Mouse (Mus musculus) right cerebral cortex, postnatal 14 days (tissue): ENCODE data around the gene Mylip.

Experiments used
- DNase-seq: peaks from one replicate; pipeline ENCODE4 v3.0.0; 2022

Mylip gene

GRCm38 (mm10) chr13:45389448-45390311, at the start of gene Mylip:
Mylip (plus strand) TSS chr13:45389742.
- peak; percentile 98 for DNase-seq

- no peak for DNase-seq
These were observed 47.6 kb upstream of the Mylip start for GRCm38 (mm10) chr13:45341991-45342390.

GRCm38 (mm10) chr13:45343541-45343940, 46.0 kb upstream of the Mylip start:
- no peak for DNase-seq

- DNase-seq, result no peak
These were observed 45.6 kb upstream of the Mylip start for GRCm38 (mm10) chr13:45343966-45344365.

GRCm38 (mm10) chr13:45345471-45346159, 43.9 kb upstream of the Mylip start:
- DNase-seq, result no peak

- no peak for DNase-seq
These were observed 38.1 kb upstream of the Mylip start for GRCm38 (mm10) chr13:45351483-45351882.

GRCm38 (mm10) chr13:45354824-45355223, 34.7 kb upstream of the Mylip start:
- no peak for DNase-seq

GRCm38 (mm10) chr13:45358208-45358607, 31.3 kb upstream of the Mylip start:
- no peak for DNase-seq

GRCm38 (mm10) chr13:45358676-45359323, 30.7 kb upstream of the Mylip start:
- DNase-seq, result no peak

- no peak for DNase-seq
These were observed 23.8 kb upstream of the Mylip start for GRCm38 (mm10) chr13:45365788-45366187.

GRCm38 (mm10) chr13:45371673-45372072, 17.9 kb upstream of the Mylip start:
- no peak for DNase-seq

GRCm38 (mm10) chr13:45372456-45372855, 17.1 kb upstream of the Mylip start:
- no peak for DNase-seq

GRCm38 (mm10) chr13:45374846-45375245, 14.7 kb upstream of the Mylip start:
- DNase-seq, result no peak

GRCm38 (mm10) chr13:45382208-45382607, 7.3 kb upstream of the Mylip start:
- no peak for DNase-seq

- DNase-seq, result no peak
These were observed 4.9 kb upstream of the Mylip start for GRCm38 (mm10) chr13:45384636-45385035.

GRCm38 (mm10) chr13:45385521-45385920, 4.0 kb upstream of the Mylip start:
- DNase-seq, result no peak

GRCm38 (mm10) chr13:45386253-45386652, 3.3 kb upstream of the Mylip start:
- no peak for DNase-seq

GRCm38 (mm10) chr13:45387231-45387630, 2.3 kb upstream of the Mylip start:
- DNase-seq, result no peak

- DNase-seq, result no peak
These were observed 1.2 kb upstream of the Mylip start for GRCm38 (mm10) chr13:45388254-45388805.

GRCm38 (mm10) chr13:45388889-45389288, 653 bp upstream of the Mylip start:
- no peak for DNase-seq

- peak; percentile 47 for DNase-seq
These were observed 895 bp downstream of the Mylip start for GRCm38 (mm10) chr13:45390312-45390961.

- DNase-seq, result no peak
These were observed 1.7 kb downstream of the Mylip start for GRCm38 (mm10) chr13:45390962-45391853.
